Mouse (Mus musculus) heart, embryonic 15.5 days (tissue): ENCODE results near the gene Dusp27. TPM values are rescaled to one million over a fixed set of nuclear protein-coding genes. Genes with fewer than 3 reads are reported as not detected.

Experiments
- ATAC-seq: fragments of 200-750 bp; cut with Nextera tagmentation; replicated peaks from 2 replicates; pipeline ENCODE4 v1.8.0; 2017; ENCODE audit warnings: low read depth, moderate TSS enrichment; ENCODE audit not compliant: insufficient number of reproducible peaks, insufficient read depth, low FRiP score
- H3K27ac ChIP-seq: fragments of 300-500 bp; sonication (generic); 2 replicates; pipeline ENCODE4 v1.5.1; 2015; ENCODE audit warnings: mild to moderate bottlenecking, inconsistent platforms
- H3K27me3 ChIP-seq: fragments of 300-500 bp; sonication (generic); 2 replicates; pipeline ENCODE4 v1.6.1; 2015; ENCODE audit warnings: inconsistent platforms
- H3K36me3 ChIP-seq: fragments of 300-500 bp; sonication (generic); 2 replicates; pipeline ENCODE4 v1.6.1; 2015; ENCODE audit warnings: mild to moderate bottlenecking, inconsistent platforms
- H3K4me1 ChIP-seq: fragments of 300-500 bp; sonication (generic); replicated peaks from 2 replicates; pipeline ENCODE4 v1.6.1; 2015; ENCODE audit warnings: inconsistent platforms
- H3K4me2 ChIP-seq: fragments of 300-500 bp; sonication (generic); 2 replicates; pipeline ENCODE4 v1.6.1; 2015; ENCODE audit warnings: inconsistent platforms, mild to moderate bottlenecking, moderate library complexity
- H3K4me3 ChIP-seq: fragments of 300-500 bp; sonication (generic); 2 replicates; pipeline ENCODE4 v1.5.1; 2015; ENCODE audit warnings: mild to moderate bottlenecking, inconsistent platforms
- H3K9ac ChIP-seq: fragments of 300-500 bp; sonication (generic); 2 replicates; pipeline ENCODE4 v1.6.1; 2015; ENCODE audit warnings: mild to moderate bottlenecking, inconsistent platforms
- H3K9me3 ChIP-seq: fragments of 300-500 bp; sonication (generic); replicated peaks from 2 replicates; pipeline ENCODE4 v1.6.1; 2016; ENCODE audit warnings: inconsistent platforms
- WGBS: fragments of 180-500 bp; shearing (Covaris S2); methylation state at CpG from one replicate; pipeline ENCODE4 v1.1.7; 2015; ENCODE audit warnings: mixed read lengths; 5-methylcytosine and 5-hydroxymethylcytosine counted together
- polyA plus RNA-seq: library from polyadenylated mRNA; unstranded; fragments of >200 nt; fragmentation: Nextera tagmentation; extraction: Ambion mirVana; gene quantifications from 2 replicates; pipeline ENCODE4 v1.2.1, GENCODE M21; 2015

Dusp27 gene
- polyA plus RNA-seq, 1 experiment from 2014 or later, result 44.9 TPM

- WGBS, result 77% methylated on average over 3 of the region's 3 CpGs
- Histone ChIP-seq H3K4me2 (no peak overlapping the region), H3K4me1 (no peaks in the 10 kb centered on the region), H3K9me3 (no peaks in the 10 kb centered on the region), H3K4me3 (no peak overlapping the region), H3K27me3 (no peaks in the 10 kb centered on the region), H3K9ac (no peak overlapping the region), H3K27ac (no peak overlapping the region), H3K36me3 (peaks cover 26% of the 10 kb centered on the region)
- no peak for ATAC-seq
Observed at GRCm38 (mm10) chr1:166094462-166094861, 33.3 kb downstream of the Dusp27 start.

- Histone ChIP-seq H3K4me3 (no peak overlapping the region), H3K9me3 (no peaks in the 10 kb centered on the region), H3K36me3 (no peaks in the 10 kb centered on the region), H3K27ac (no peak overlapping the region), H3K9ac (no peak overlapping the region), H3K4me1 (no peaks in the 10 kb centered on the region), H3K4me2 (no peak overlapping the region), H3K27me3 (no peaks in the 10 kb centered on the region)
- WGBS, result 80% methylated on average over 2 of the region's 2 CpGs
- ATAC-seq, result no peak
Observed at GRCm38 (mm10) chr1:166090306-166090705, 37.4 kb downstream of the Dusp27 start.

GRCm38 (mm10) chr1:166089739-166090138, 38.0 kb downstream of the Dusp27 start:
- Histone ChIP-seq H3K4me1 (no peaks in the 10 kb centered on the region), H3K4me2 (no peak overlapping the region), H3K27ac (no peak overlapping the region), H3K36me3 (no peaks in the 10 kb centered on the region), H3K4me3 (no peak overlapping the region), H3K27me3 (no peaks in the 10 kb centered on the region), H3K9me3 (no peaks in the 10 kb centered on the region), H3K9ac (no peak overlapping the region)
- 39% methylated on average over 4 of the region's 4 CpGs for WGBS
- no peak for ATAC-seq

GRCm38 (mm10) chr1:166089337-166089736, 38.4 kb downstream of the Dusp27 start:
- Histone ChIP-seq H3K4me1 (no peaks in the 10 kb centered on the region), H3K36me3 (no peaks in the 10 kb centered on the region), H3K4me3 (no peak overlapping the region), H3K27ac (no peak overlapping the region), H3K4me2 (no peak overlapping the region), H3K27me3 (no peaks in the 10 kb centered on the region), H3K9me3 (no peaks in the 10 kb centered on the region), H3K9ac (no peak overlapping the region)
- 56% methylated on average over 3 of the region's 3 CpGs for WGBS
- ATAC-seq, result no peak

- ATAC-seq, result no peak
- WGBS, result 80% methylated on average over 19 of the region's 19 CpGs
- no peaks in the 10 kb centered on the region for H3K9me3 ChIP-seq
Observed at GRCm38 (mm10) chr1:166088446-166089170, 39.1 kb downstream of the Dusp27 start.

GRCm38 (mm10) chr1:166077052-166077735, 50.5 kb downstream of the Dusp27 start:
- WGBS, result 63% methylated on average over 6 of the region's 6 CpGs
- ATAC-seq, result no peak
- H3K4me3 ChIP-seq, result no peak overlapping the region
- no peak overlapping the region for H3K27ac ChIP-seq
- no peak overlapping the region for H3K9ac ChIP-seq
- H3K4me1 ChIP-seq, result no peaks in the 10 kb centered on the region
- no peaks in the 10 kb centered on the region for H3K36me3 ChIP-seq
- H3K27me3 ChIP-seq, result no peaks in the 10 kb centered on the region
- no peaks in the 10 kb centered on the region for H3K9me3 ChIP-seq
- no peak overlapping the region for H3K4me2 ChIP-seq

More at GRCm38 (mm10) chr1:166088446-166089170, 39.1 kb downstream of the Dusp27 start:
- Histone ChIP-seq H3K9ac (no peak overlapping the region), H3K27ac (no peak overlapping the region), H3K4me2 (no peak overlapping the region), H3K4me3 (no peak overlapping the region), H3K36me3 (no peaks in the 10 kb centered on the region), H3K27me3 (no peaks in the 10 kb centered on the region), H3K4me1 (no peaks in the 10 kb centered on the region)

GRCm38 (mm10) chr1:166067856-166068440, 59.8 kb downstream of the Dusp27 start:
- 77% methylated on average over 2 of the region's 2 CpGs for WGBS
- Histone ChIP-seq H3K9ac (no peak overlapping the region), H3K27ac (no peak overlapping the region), H3K4me1 (no peaks in the 10 kb centered on the region), H3K4me3 (no peak overlapping the region), H3K27me3 (no peaks in the 10 kb centered on the region), H3K9me3 (no peaks in the 10 kb centered on the region), H3K36me3 (no peaks in the 10 kb centered on the region), H3K4me2 (no peak overlapping the region)
- no peak for ATAC-seq

- H3K27ac ChIP-seq, result no peak overlapping the region
- WGBS, result 87% methylated on average over 3 of the region's 3 CpGs
- no peak overlapping the region for H3K4me2 ChIP-seq
- no peak overlapping the region for H3K4me3 ChIP-seq
- H3K27me3 ChIP-seq, result no peaks in the 10 kb centered on the region
- no peak for ATAC-seq
- H3K9me3 ChIP-seq, result no peaks in the 10 kb centered on the region
- H3K36me3 ChIP-seq, result no peaks in the 10 kb centered on the region
- no peaks in the 10 kb centered on the region for H3K4me1 ChIP-seq
- no peak overlapping the region for H3K9ac ChIP-seq
Observed at GRCm38 (mm10) chr1:166063870-166064269, 63.9 kb downstream of the Dusp27 start.

GRCm38 (mm10) chr1:166061532-166061931, 66.2 kb downstream of the Dusp27 start:
- H3K9me3 ChIP-seq, result no peaks in the 10 kb centered on the region
- ATAC-seq, result no peak
- no peak overlapping the region for H3K27ac ChIP-seq
- 70% methylated on average over 3 of the region's 3 CpGs for WGBS
- no peak overlapping the region for H3K9ac ChIP-seq
- H3K36me3 ChIP-seq, result no peaks in the 10 kb centered on the region
- no peak overlapping the region for H3K4me2 ChIP-seq
- no peak overlapping the region for H3K4me3 ChIP-seq
- no peaks in the 10 kb centered on the region for H3K27me3 ChIP-seq
- no peaks in the 10 kb centered on the region for H3K4me1 ChIP-seq

GRCm38 (mm10) chr1:166060406-166060805, 67.3 kb downstream of the Dusp27 start:
- WGBS, result 50% methylated on average over 1 of the region's 1 CpGs
- no peak overlapping the region for H3K4me3 ChIP-seq
- no peak overlapping the region for H3K9ac ChIP-seq
- no peaks in the 10 kb centered on the region for H3K9me3 ChIP-seq
- no peak overlapping the region for H3K27ac ChIP-seq
- ATAC-seq, result no peak
- H3K4me2 ChIP-seq, result no peak overlapping the region
- no peaks in the 10 kb centered on the region for H3K4me1 ChIP-seq
- H3K36me3 ChIP-seq, result no peaks in the 10 kb centered on the region
- H3K27me3 ChIP-seq, result no peaks in the 10 kb centered on the region

GRCm38 (mm10) chr1:166056098-166056756, 71.5 kb downstream of the Dusp27 start:
- H3K4me3 ChIP-seq, result no peak overlapping the region

More at GRCm38 (mm10) chr1:166056098-166056756, 71.5 kb downstream of the Dusp27 start:
- H3K36me3 ChIP-seq, result no peaks in the 10 kb centered on the region
- H3K9me3 ChIP-seq, result no peaks in the 10 kb centered on the region
- 55% methylated on average over 9 of the region's 9 CpGs for WGBS
- no peak overlapping the region for H3K27ac ChIP-seq
- no peaks in the 10 kb centered on the region for H3K27me3 ChIP-seq
- H3K4me1 ChIP-seq, result peaks cover 6% of the 10 kb centered on the region
- no peak overlapping the region for H3K9ac ChIP-seq
- H3K4me2 ChIP-seq, result no peak overlapping the region
- ATAC-seq, result no peak
